Mouse (Mus musculus) ES-Bruce4 (cell line): ENCODE results near the gene Cd44.

Experiments used
- CTCF ChIP-seq: IDR thresholded peaks from one replicate; pipeline ENCODE4 v1.8.1; 2011; ENCODE audit warnings: low read depth, low read length
- POLR2A ChIP-seq: IDR thresholded peaks from one replicate; pipeline ENCODE4 v1.8.1; 2011; ENCODE audit warnings: low read length; ENCODE audit not compliant: insufficient read depth

DNA sequence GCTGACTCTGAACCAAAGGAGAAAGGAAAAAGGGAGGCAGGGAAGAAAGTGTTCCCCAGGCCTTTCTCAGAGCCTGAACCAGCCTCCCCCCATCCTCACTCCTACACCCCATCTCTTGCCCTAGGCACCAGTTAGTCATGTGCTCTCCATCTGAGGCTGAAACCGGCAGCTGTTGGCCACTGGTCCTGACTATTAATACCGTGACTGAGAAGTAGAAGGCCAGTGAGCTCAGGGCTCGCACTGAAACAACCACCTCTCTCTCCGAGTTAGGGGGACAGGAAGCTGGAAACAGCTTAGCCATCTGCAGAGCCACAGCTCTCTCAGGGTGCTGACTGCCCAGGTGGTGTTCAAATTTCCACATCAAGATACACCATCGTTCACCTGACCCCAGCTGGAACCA is 13.2 kb upstream of the Cd44 start:
- TF ChIP-seq POLR2A: no peak
- TF ChIP-seq CTCF: no peak
